Mouse (Mus musculus): ENCODE measurements around the gene Pdcd11. TPM values are rescaled to one million over a fixed set of nuclear protein-coding genes. Genes with fewer than 3 reads are reported as not detected.

Pdcd11 gene
- polyA plus RNA-seq (2014; fragmentation: Illumina TruSeq; extraction: RNeasy Lipid Tissue Mini Kit (QIAGEN cat#74804); ENCODE audit: low read depth, low replicate concordance): 11.1 TPM

GRCm38 (mm10) chr19:47090550-47091156 lies at the start of gene Pdcd11, which contains the start of gene Usmg5:
Pdcd11 (plus strand) TSS chr19:47090768.
Usmg5 (minus strand) TSS chr19:47090647.

GRCm38 (mm10) chr19:47050271-47051032 lies 40.1 kb upstream of the Pdcd11 start, which contains the start of gene Pcgf6:
Pcgf6 (minus strand) TSS chr19:47050906.

GRCm38 (mm10) chr19:47067096-47067882 lies 23.3 kb upstream of the Pdcd11 start, which contains the start of gene Taf5:
Taf5 (plus strand) TSS chr19:47067746.

GRCm38 (mm10) chr19:47137771-47138421 lies 47.3 kb downstream of the Pdcd11 start, which contains the start of gene Calhm2:
Calhm2 (minus strand) TSS chr19:47138294.

GRCm38 (mm10) chr19:47144154-47144553 lies 53.6 kb downstream of the Pdcd11 start, which contains the start of gene Calhm1:
Calhm1 (minus strand) TSS chr19:47144254.

DNA sequence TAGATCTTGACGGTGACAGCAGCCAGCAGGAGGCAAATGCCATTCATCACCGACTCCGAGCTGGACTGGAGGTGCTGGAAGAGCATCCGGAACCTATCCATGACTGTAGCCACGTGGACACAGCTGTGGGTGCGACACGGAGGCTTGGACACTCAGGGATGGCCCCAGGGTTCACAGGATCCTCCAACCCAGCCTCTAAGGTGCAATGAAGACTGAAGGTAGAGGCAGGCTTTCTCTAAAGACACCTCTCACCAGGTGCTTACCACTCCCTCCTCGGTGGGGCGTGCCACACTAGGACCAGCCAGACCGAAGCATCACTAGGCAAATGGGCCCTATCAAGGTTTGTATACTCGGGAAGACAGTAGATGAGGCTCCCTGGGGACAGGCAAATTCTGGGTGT lies 67.1 kb downstream of the Pdcd11 start, which contains the start of gene Calhm3:
Gene Calhm3, minus strand, starts transcription at position 101 of the 400 bp plus-strand sequence.

DNA sequence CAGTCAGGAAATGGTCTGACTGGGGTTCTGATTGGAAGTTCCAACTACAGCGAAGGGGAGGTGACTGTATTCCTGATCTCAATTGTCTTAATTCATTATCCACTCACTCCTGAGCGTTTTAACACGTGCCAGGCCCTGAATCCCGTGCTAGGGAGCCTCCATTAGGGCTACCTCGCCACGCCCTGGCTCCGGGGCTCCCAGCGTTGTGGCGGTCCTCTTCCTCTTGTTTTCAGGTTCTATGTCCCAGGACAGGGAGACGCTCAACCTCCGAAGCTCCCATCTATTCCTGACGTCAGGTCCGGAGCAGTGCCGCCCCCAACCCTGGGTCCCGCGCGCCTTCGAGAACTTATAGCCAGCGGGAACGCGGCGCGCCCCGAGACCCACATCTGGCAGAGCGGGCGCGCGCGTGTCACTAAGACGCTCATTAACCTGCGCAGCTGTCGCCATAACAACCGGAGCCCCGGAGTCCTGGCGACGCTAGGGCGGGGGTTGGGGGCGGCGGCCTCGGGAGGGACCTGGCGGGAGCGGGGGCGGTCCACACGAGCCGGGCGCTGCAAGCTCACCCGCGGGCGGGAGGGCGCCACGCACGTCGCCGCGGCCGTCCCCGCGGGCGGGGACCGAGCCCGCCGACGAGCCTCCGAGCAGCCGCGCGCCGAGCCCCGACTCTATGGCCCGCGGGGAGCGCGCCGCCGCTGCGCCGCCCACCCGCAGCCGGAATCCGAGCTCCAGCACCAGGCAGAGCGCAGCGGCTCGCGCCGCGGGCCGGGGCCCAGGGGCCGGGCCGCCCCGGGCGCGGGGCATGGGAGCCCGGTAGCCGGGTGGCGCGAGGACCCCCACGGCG lies 88.1 kb downstream of the Pdcd11 start, which contains the start of gene Neurl1a:
Gene Neurl1a, plus strand, starts transcription at position 390 of the 841 bp plus-strand sequence.

Other genes with a start within 250 kb of the Pdcd11 start
- gene Ina, start 76.1 kb upstream of the Pdcd11 start, polyA plus RNA-seq (2014; fragmentation: Illumina TruSeq; extraction: RNeasy Lipid Tissue Mini Kit (QIAGEN cat#74804); ENCODE audit: low read depth, low replicate concordance): 1.7 TPM
- 29.9 TPM for gene Nt5c2, start 75.6 kb upstream of the Pdcd11 start, polyA plus RNA-seq (2014; fragmentation: Illumina TruSeq; extraction: RNeasy Lipid Tissue Mini Kit (QIAGEN cat#74804); ENCODE audit: low read depth, low replicate concordance)
- gene Pcgf6, start 39.9 kb upstream of the Pdcd11 start, polyA plus RNA-seq (2014; fragmentation: Illumina TruSeq; extraction: RNeasy Lipid Tissue Mini Kit (QIAGEN cat#74804); ENCODE audit: low read depth, low replicate concordance): 14.2 TPM
- gene Taf5, start 23.0 kb upstream of the Pdcd11 start, polyA plus RNA-seq (2014; fragmentation: Illumina TruSeq; extraction: RNeasy Lipid Tissue Mini Kit (QIAGEN cat#74804); ENCODE audit: low read depth, low replicate concordance): 2.2 TPM
- 509 TPM for gene Usmg5, start 121 bp upstream of the Pdcd11 start, polyA plus RNA-seq (2014; fragmentation: Illumina TruSeq; extraction: RNeasy Lipid Tissue Mini Kit (QIAGEN cat#74804); ENCODE audit: low read depth, low replicate concordance)
- 4.4 TPM for gene Calhm2, start 47.5 kb downstream of the Pdcd11 start, polyA plus RNA-seq (2014; fragmentation: Illumina TruSeq; extraction: RNeasy Lipid Tissue Mini Kit (QIAGEN cat#74804); ENCODE audit: low read depth, low replicate concordance)
- not detected for gene Calhm1, start 53.5 kb downstream of the Pdcd11 start, polyA plus RNA-seq (2014; fragmentation: Illumina TruSeq; extraction: RNeasy Lipid Tissue Mini Kit (QIAGEN cat#74804); ENCODE audit: low read depth, low replicate concordance)
- not detected for gene Calhm3, start 67.0 kb downstream of the Pdcd11 start, polyA plus RNA-seq (2014; fragmentation: Illumina TruSeq; extraction: RNeasy Lipid Tissue Mini Kit (QIAGEN cat#74804); ENCODE audit: low read depth, low replicate concordance)
- gene Neurl1a, start 88.1 kb downstream of the Pdcd11 start, polyA plus RNA-seq (2014; fragmentation: Illumina TruSeq; extraction: RNeasy Lipid Tissue Mini Kit (QIAGEN cat#74804); ENCODE audit: low read depth, low replicate concordance): 3.3 TPM

All from adipose tissue, adult 10 weeks (tissue).